Mouse (Mus musculus): ENCODE results near the gene Ptprg.

Ptprg gene

DNA sequence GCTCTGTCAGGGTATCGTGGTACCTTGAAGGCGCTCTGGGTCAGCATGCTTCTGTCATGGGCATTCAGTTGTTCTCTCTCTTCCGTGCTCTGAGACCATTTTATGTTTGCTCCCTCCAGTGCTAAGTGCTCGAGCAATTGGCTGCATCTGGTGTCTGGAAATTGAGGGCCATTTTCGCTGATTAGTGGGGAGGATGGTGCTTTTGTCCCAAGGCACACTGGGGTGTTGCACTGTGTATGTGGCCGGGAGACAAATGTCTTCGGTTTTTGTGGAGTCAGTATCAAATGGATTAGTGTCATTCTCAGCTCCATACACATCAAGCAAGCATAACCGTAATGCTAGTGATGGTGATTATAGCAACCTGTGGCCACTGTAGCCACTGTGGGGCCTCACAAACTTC is 271.6 kb downstream of the Ptprg start:
- 92% methylated on average over 8 of the region's 8 CpGs for WGBS

DNA sequence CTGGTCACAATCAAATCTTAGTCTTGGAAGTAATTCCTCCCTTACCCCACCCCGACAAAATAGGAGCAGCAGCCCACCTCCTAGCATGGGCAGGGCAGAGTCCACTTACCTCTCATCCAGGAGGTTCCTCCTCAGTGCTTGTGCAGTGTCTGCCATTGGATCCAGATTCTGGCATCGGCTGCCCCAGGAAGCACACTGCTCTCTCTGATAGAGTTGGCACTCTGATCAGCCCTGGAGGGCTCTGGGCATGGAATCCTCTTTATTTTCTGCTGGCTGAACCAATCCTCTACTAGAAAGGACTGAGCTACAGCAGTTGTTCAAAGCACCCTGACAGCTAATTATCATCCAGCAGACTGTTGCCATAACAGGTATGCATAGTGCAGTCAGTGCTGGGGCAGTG is 272.2 kb downstream of the Ptprg start:
- WGBS: 79% methylated on average over 2 of the region's 2 CpGs

DNA sequence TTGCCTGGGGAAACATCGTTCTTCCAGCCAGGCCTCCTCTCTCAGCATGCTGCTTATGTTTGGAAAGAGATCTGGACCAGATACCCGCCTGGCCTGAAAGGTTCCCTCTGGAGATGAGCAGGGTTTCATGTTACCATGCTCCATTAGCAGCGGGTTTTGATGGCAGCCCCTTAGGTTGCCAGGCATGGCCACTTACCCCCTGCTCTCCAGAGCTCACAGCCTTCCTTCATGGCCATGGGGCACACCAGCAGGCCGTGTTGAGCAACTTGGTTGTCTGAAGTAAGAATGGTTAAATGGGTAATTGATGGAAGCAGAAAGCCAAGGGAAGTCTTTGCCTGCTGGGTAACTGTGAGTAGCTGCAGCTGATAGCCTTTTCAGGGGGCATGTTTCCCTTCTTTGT is 274.8 kb downstream of the Ptprg start:
- 79% methylated on average over 4 of the region's 4 CpGs for WGBS

DNA sequence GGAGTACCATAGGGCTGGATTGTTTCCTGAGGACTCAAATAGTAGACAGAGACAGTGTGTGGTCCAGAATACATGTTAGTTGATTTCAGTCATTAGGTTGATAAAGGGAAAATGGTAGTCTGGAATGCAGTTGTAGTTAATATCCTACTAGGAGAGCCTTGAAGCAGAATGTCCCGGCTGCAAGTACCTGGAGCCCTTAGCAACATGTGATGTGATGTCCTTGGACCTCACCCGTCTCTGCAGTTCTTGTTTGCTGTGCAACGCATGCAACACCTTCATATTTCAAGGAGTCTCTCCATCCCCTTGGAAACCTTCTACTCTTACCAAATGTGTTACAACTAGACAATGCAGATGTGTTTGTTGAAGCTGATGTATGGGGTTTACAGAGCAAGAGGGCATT is 280.3 kb downstream of the Ptprg start:
- 95% methylated on average over 3 of the region's 3 CpGs for WGBS

DNA sequence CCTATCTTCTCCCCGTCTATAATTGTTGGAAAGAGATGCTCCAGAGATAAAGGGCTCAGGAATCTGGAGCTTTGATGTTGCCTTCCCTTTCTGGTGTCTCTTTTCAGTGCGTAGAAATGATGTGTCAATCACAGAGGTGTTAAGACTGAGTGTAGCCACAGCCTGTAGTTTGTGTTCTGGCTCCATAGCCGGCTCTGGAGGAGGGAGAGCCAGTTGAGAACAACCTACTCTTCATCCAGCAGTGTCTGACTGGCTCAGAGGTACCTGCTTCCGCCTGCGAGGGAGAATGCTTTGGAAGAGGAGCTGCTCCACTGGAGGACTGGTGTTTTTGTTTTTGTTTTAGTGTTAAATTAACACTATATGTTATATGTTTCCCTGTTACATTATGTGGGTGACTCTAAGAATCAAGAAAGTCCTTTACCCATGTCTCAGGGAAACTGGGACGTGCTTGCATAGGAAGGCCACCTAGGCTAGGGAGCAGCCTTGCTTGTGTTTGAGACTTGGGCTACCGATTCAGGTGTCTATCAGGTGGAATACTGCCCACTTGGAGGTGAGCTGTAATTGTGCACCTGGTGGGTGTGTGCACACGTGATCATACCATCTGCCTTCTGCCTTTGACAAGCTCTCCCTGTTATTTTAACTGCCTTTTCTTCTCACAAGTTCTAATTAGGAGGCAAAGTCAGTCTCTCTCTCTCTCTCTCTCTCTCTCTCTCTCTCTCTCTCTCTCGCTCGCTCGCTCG is 282.5 kb downstream of the Ptprg start:
- 57% methylated on average over 12 of the region's 12 CpGs for WGBS

DNA sequence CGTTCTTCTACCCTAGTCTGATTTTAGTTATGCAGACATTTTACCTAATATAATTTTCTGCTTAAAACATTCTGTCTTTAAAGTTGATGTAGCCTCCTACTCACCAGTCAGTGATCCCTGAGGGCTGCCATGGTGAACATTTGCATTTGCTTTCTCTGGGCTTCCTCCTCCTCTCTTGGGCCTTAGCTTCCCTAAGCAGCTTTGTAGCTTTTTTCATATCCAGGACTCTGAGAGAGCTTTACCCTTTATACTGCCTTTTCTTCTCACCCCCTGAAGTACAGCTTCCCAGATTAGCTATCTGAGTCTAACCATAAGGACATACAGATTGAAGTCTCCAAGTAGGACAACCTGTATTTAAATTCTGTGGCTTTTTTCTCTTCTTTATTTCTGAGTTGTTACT is 284.4 kb downstream of the Ptprg start:
- 63% methylated on average over 1 of the region's 1 CpGs for WGBS

DNA sequence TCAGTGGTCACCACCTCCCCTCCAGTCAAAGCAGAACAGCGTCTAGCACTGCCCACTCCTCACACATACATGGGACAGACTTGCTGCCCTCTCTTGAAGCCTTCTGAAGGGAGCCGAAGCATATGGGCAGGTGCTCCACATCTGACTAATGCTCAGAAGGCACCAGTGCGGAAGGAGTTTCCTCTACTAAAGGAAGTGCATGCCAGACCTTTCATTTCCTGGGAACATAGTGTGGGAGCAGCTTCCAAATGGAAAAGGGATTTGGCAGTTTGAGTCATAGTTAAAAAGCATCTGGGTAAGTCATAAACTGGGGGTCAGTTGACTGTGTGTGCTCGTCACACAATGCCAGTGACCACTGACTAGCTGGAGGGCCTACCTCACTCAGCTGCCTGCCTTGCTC is 288.3 kb downstream of the Ptprg start:
- WGBS: 45% methylated on average over 4 of the region's 4 CpGs

DNA sequence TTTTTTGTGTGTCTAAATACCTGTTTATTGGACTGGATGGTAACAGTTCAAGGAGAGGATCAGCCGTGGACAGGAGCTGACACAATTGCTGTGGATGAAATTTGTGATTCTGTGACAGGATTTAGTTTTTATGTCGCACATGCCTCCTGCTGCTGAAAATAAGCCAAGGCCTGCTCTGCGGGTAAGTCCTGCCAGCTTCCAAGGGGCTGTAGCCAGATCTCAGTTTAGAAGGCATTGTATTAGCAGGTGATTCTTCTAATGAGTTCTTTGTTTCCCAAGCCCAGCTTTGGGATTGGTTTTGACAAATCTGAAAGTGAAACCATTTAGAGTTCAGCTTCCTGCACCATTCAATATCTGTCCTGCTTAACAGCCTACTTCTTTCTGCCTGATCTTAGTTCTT is 299.6 kb downstream of the Ptprg start:
- 39% methylated on average over 3 of the region's 3 CpGs for WGBS

DNA sequence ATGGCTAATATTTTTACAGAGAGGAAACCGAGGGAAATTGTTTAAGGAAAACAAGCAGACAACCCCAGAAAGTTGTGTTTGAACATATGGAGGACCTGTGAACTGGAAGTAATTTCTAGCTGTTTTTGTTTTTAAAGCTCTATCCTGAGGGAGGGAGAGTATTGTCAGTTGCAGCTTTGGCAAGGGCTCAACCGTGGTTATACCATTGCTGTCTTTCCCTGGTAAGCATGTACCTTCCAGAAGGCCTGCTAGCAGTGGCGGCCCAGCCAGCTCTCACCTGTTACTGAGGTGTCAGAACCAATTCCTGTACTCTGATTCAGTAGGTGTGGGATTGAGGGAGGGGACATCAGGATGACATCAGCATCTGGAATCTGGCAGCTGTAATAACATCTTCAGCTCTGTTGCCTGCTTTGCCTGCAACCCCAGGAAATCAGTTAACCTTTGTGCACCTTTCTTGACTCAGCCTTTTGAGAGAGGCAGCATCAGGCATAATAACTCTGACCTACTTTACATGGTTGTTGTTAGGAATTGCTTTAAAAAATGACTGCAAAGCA is 304.7 kb downstream of the Ptprg start:
- WGBS: 59% methylated on average over 3 of the region's 3 CpGs

DNA sequence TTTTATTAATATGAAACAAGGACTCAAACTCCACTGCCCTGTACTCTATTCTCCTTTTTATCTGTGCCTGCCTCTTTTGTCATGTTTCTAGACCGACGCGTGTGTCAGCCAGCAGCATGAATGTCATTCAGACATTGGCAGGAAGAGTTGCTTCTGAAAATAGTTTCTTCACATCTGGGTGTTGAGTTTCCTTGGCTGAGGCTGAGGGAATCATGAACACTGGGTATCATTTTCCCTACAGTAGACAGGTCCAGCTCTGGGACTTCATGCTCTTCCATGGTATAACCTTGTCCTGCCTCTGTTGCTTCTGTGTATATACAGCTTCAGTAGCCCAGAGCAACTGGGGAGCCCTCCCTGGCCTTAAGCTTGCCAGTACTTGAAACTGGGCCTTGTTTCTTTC is 310.0 kb downstream of the Ptprg start:
- 26% methylated on average over 3 of the region's 3 CpGs for WGBS

DNA sequence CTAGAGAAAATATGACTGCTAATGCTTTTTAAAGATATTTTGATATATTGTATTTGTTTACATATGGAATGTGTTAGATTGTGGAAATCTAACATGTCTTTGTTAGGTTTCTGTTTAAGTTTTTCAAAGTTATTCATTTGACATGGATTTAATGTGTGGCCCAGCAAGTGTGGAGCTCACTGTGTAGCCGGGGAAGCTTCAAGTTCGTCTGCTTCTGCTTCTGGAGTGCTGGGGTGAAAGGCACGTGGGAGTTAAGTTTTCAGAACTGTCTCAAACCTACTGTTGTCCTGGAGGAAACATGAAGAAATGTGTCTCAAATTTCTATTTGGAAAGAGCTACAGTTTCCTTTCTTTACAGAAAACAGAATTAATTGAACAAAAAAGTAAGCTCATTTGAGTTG is 311.5 kb downstream of the Ptprg start:
- 44% methylated on average over 3 of the region's 3 CpGs for WGBS

DNA sequence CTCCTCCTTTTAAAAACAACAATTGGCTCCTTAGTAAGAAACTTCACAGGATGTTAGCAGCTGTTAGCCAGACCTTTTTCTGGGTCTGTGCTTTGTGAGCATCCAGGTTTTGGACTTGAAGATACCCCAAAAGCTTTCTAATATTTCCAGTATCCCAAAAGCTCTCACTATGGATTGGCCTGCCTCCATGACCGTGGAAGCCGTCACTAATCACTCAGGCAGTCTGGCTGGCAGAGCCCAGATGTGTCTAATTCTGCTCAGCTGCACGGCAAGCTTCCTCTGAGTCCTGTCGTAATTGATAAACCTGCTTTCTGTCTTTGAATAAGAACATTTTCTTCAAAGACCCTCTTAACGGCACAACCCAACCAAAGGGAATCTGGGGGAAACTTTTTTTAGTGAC is 312.0 kb downstream of the Ptprg start:
- WGBS: 67% methylated on average over 5 of the region's 5 CpGs

DNA sequence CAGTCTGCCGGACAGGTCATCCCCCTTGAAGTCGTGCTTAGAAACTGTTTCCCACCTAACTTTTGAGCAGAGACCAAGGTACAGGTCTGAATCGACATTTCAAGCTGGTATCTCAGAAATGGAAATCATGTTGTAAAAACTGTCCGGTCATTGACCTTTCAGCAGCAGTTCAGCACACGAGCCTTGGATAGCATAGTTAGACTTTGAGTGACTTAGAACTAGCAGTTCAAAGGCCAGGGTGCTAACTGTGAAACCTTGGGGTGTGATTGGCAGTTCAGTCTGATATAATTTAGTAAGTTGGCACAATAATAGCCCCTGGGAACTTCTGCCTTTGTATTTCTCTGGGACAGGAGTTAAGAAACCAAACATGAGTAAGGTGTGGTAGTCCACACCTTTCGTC is 312.5 kb downstream of the Ptprg start:
- 92% methylated on average over 6 of the region's 6 CpGs for WGBS

DNA sequence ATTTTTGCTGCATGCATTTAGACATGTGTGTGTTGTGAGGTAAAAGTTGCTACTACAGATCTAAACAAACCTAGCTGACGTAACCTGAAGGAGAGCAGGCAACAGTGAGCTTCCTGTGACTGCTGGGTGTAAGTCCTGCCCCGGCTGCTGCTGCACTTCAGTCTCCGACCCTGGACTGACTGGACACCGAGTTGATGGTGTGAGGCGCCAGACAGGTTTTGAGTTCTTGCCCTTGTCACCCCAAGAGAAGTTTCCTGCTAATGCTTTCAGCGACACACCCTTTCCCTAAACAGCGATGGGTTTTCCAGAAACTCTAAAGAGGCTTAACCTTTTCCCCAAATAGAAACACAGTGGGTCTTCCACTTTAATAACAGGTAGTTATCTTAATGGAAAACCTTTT is 313.1 kb downstream of the Ptprg start:
- WGBS: 89% methylated on average over 7 of the region's 7 CpGs

DNA sequence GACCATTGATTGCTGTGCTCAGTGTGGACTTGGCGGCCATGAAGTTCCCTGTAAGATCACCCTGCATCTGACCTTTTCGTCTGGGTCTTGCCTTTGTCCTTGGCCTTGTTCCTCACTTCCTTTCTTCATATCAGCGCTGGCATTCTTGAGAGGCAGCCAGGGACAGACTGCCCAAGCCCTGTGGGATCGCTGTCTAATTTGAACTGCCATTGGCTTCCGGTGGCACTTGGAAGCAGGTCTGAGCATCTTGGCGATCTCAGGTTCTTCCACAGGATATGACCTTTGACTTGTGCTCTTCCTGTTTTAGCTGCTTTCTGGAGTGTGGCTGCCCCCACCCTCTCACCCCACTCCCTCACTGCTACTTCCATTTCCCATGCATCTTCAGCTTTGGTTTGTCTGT is 315.3 kb downstream of the Ptprg start:
- WGBS: 72% methylated on average over 6 of the region's 6 CpGs

DNA sequence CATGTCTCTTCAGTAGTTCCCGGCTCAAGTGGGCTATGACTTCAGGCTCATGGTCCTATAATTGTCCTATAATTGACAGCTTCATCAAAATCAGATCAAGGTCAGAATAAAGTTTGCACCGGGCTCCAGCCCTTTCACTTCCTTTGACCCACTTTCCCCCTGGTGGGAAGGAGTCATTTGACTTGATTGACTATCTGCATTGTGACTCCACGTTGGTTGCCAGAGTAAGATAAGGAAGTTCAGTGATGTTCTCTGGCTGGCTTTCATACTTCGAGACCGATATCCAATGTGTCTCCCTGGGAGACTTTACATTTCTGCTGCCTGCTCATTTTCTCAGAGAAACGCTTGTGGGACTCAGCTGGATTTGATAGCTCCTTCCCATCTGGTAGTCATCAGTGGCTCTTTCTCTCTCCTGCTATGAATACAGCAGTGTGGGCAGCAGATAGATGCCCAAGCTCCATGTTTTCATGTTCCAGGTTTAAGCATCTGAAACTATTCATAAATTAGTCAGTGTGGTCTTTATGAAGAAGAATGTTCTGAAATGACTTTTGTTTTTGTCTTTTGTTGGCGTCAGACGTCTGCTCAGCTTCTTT is 318.5 kb downstream of the Ptprg start:
- WGBS: 36% methylated on average over 8 of the region's 8 CpGs

DNA sequence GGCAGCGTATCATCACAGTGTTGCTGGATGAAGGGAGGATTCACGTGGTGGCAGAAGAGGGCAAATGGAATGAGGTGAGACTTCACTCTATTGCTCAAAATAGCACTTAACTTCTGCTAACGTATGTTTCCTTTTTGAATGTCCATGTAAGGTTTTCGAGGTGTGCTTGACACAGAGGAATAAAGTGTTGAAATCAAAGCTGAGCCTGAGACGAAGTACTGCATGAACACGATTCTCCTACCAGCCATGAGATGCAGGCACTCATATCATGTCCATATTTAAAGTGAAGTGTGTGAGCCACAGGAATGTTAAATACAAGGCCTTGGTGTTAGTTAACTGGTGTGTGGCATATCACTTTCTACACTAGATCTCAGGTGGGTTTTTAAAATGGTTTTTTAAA is 320.9 kb downstream of the Ptprg start:
- WGBS: 76% methylated on average over 6 of the region's 6 CpGs

DNA sequence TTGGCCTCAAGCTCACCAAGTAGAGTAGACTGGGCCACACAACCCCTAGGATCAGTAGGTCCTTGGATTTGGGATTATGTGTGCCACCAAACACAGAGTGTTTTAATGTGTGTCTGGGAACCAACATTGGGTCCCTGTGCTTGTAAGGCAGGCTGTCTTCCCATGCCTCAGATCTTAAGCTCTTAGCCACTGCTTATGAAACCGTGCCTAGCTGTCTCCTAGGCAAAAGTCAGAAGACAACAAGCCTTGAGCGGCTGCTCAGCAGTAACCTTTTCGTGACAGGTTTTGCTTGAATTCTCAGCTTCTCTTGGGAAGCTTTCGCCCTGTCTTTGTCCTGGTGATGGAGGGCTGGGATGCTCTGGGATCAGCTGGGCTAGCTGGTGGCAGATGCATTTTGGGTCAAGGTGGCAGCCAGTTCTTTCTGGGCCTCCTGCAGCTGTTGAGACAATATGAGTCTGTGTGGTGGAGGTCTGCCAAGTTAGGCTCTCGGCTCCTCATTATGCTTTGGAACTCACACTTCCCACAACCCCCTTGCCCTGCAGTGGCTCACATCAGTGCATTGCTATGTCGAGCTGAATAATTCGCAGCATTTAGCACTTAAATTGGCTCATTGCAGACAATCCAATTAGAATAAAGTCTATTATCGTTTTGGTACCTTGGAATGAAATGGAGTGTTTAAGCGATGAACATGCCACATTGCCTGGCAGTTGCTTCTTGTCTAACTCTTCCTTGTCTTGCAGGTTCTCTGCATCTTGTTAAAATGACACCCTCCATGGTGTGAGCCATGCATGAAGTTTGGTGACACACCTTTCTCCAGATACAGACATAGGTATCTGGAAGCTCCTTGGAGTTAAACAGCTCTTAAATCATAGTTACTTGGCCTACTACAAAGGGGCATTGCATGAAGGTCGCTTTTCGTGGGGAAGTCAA is 321.9 kb downstream of the Ptprg start:
- 49% methylated on average over 11 of the region's 11 CpGs for WGBS

DNA sequence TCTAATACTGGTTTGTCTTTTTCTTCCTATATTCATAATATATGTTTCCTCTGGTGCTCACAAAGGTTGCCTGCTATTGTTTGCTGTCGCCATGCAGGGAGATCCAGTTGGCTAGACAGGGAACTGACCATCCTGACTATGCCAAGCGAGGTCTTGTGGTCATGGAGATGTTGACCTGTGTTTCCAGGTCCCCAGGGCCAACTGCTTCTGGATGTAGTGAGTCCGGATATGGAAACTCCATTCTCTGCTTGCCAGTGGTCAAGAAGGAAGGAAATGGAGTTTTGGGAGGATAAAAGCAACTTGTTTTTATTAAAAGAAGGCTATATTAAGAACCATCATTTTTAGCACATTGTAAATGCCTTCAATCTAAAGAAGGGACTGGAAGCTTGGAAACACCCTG is 327.8 kb downstream of the Ptprg start:
- 78% methylated on average over 3 of the region's 3 CpGs for WGBS

DNA sequence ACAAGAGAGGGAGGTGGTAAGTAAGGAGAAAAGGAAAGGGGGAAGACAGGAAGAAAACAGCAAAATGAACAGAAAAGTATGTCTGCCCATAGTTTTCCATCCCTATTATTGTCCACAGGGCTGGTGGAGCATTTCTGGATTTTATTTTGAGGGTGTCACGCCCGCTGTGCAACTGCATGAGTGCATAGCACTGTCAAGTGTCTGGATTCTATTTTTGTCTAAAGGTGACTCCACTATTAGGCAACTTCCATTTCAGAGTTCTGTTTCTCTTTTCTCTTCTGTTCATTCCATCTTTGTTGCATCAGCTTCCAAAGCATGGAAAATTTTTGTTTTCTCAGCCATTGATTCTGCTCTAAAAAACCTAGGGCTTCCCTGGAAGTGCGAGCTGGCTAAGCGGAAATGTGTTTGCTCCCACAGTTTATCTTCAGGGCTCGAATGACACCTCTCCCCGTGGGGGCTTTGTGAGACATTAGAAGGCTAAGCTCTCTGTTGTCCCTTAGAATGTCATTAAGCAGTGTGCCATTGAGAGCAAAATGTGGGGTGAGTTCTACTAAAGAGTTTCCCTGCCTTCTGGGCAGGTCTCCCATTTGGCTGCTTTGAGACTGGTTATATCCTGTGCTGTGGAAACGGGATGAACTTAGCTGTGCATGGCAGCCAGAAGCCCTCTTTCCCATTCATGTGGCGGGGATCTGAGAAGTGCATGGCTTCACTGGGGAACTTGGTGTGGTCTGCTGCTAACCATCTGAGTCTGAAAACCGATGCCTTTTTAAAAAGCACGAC is 330.0 kb downstream of the Ptprg start:
- WGBS: 36% methylated on average over 10 of the region's 10 CpGs

DNA sequence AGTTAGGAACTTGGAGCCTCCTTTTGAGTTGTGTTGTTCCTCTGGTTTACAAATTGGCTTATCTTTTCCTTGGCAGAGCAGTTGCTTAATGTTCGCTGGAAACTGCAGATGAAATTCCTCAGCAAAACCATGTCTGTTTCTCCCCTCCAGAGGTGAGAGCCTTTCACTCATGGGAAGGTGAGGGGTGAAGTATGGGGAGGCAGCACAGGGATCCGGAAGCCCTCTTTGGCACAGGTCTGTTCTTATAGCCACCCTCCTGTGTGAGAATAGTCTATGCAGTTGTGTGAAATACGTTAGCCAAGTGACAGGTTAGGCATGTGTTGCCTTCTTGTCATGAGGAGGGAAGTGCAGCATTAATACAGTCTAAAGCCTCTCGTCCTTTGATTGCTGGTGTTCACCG is 330.7 kb downstream of the Ptprg start:
- WGBS: 48% methylated on average over 5 of the region's 5 CpGs

DNA sequence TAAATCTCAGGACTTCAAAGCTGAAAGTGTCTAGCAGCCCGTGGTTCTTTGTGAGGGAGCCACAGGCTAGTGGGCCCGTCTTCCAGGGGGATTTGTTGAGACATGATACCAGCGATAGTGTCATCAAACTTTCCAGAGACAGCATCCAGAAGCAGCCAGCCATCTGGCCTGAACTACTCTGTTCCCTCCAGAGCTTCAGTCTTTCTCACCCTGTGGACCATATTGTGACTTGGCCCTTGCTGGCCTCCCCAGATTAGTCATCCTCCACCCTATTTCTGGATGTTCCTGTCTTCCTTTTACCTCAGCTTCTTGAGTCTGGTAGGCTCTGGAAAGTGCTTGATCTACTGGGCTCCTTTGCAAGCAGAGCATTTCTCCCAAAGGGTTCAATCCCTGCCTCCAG is 333.1 kb downstream of the Ptprg start:
- WGBS: 57% methylated on average over 3 of the region's 3 CpGs

Measured in cerebral cortex, adult 2 months (tissue).